Mouse (Mus musculus): ENCODE data around the gene Zfp706. TPM values are rescaled to one million over a fixed set of nuclear protein-coding genes. Genes with fewer than 3 reads are reported as not detected.

Gene Zfp706
- 100 to 1,000 TPM; 203 to 216 TPM for total RNA-seq (2021)
- long read RNA-seq, experiment 1, full-length matches to known transcripts = 277 of 289 reads
- long read RNA-seq, experiment 1, partial matches to known transcripts = 3 of 289 reads
- long read RNA-seq, experiment 1, other reads (novel, unspliced or antisense) = 9 of 289 reads
- long read RNA-seq, experiment 2, full-length matches to known transcripts = 113 of 120 reads
- long read RNA-seq, experiment 2, partial matches to known transcripts = 3 of 120 reads
- long read RNA-seq, experiment 2, other reads (novel, unspliced or antisense) = 4 of 120 reads

DNA sequence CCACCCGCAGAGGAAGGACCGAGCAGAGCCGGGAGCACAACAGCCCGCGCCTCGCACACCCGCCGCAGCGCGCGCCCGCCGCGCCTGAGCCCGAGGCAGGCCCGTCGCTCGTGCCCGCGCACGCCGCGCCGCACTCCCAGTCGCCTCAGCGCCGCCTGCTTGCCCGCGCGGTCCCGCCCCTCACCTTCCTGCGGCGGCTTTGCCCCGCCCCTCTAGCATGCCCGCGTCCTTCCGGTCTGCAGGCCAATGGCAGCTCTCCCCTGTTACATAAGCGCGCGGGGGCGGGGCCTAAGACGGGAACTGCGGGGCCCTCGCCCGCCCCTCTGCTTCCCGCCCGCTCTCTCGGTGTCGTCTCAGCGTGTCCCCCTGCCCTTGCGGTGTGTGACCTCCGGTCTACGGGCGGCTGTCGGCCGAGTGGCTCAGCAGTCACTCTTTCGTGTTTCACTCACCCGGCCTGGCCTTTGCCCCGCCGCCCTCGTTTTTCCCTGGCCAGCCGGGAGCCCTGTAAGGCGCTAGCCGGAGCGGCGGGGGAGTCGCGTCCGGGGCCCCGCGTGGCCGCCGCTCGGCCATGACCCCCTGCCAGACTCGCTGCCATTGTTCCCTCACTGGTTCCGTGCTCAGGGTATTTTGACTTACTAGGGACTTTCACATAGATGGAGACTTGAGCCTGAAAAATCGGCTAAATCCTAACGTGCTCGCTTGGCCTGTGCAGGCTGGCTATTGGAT lies at the start of gene Zfp706:
Gene Zfp706, minus strand, starts transcription at position 541 of the 726 bp plus-strand sequence.
- DNase-seq = peak; percentile 99 to 100

DNA sequence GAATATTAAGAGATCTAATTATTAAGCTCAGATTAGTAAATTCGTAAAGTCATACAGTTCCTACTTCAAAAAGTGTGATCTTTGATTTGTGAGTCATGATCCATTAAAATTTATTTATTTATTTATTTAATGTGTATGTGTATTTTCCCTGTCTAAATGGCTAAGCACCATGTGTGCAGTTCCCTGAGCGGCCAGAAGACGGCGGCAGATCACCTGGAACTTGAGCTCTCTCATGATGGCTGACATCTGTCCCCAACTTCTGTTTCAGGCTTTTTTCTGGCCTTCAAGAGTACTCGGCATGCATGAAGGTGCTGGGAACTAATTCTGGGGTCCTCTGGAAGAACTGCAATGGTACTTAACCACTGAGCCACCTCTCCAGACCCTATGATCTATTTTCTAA lies 47.0 kb upstream of the Zfp706 start:
- DNase-seq = no peak

DNA sequence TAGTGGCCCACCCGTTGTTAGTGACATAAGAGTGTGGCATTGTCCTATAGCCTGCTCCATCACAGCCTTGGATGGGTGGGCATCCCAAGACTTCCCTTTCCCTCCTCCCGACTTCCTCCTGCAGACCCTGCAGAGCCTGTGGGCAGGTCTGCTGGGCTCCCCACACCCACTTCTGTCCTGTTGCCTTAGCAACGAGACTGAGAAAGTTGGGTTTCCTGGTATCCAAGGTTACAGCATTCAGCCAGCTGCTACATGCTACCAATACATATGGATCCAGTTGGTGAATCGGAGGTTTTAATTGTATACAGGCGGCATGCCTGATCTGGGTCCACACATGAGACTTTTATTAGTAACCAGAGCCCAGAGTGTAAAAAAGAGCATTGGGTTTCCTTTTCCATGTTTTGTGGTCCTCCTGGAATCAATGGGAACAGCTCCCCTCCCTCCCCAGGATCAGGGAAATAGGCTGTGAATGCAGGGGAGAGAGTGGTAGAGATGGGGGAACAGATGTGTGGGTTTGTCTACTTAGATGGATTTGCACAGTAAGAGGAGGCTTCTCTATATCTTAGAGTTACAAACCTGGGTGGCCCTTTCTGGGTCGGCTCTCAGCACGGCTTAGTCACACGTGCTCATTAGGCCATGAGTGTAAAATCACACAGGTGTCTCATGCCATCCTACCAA lies 45.7 kb upstream of the Zfp706 start:
- DNase-seq = no peak

DNA sequence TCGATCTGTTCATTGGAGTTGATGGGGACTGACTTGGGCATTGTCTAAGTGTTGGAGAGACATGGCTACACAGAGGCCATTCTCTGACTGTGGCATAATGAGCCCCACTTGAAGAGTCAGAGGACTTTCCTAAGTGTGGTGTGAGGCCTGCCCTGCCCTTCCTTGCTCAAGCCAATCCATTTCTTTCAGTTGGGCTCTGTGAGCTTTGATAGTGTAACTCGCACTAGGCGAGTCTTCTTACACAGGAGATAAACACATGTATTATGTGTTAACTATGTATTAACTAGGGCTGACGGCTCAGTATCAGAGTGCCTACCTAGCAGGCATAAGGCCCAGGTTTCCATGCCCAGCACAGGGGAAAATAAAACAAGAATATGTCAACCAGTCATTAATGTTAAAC lies 39.8 kb upstream of the Zfp706 start:
- no peak for DNase-seq

DNA sequence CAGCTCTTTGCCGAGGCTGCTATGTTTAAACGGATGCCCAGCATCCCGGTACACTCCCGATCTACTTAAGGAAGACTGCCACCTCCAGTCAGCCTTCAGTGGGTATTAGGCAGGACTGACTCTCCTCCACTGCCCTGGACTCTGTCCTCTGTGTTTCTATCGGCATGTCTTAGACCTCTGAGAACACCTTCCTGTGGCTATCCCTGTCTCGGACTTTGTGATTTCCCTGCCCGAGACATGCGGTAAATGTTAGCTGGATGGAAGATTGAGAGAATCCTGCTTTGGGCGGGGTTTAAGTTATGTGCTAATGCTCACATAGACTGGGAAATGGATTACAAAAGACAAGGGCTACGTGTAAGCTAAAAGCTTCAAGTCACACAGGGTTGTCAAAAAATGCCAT lies 39.0 kb upstream of the Zfp706 start:
- no peak for DNase-seq

DNA sequence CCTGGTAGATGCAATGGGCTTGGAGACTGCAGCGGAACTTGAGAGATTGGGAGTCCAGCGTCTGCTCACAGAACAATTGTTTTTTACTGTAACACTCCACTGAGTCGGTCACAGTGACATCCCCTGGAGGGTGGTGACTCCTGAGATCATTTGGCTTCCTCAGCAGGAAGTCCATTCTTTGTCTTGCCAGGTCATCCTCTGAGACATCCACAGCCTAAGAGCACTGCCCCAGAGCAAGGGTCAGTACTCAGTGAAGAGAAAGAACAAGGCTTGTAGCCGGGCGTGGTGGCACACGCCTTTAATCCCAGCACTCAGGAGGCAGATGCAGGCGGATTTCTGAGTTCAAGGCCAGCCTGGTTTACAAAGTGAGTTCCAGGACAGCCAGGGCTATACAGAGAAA lies 38.6 kb upstream of the Zfp706 start:
- DNase-seq = peak in 1 of 2 experiments; percentile 11

DNA sequence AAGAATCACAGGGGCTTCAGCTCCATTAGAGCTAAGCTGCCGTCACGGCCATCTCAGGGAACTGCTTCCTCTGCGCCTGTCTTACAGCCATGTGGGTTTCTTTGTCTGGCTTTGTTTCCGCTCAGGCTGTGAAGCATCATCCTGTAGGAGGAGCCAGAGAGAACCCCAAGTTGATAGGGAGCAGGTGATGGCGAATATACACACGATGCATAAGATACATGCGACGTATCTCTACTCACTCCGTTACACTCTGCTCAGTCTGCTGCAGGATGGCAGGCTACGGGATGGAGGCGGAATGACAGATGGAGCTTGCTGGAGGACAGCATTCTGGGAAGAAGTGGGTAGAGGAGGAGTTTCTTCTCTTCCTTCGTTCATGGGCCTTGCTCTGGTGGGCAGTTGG lies 37.9 kb upstream of the Zfp706 start:
- no peak for DNase-seq

DNA sequence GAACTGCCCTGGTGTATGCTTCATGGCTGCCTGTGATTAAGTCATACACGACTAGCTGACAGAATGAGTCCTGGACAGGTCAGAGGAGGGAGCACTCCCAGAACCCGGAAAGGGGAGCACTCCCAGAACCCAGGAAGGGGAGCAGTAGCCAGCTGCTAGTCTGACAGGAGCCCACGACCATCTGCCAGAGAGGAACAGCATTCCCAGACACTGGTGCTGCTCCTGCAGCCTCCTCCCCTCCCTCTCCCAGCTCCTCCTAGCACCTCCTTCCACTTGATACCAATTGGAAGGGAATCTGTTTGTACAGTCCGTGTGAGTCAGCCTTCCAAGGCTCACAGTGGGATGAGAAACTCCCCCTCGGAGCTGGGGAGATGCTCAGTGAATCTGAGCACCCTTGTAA lies 35.0 kb upstream of the Zfp706 start:
- DNase-seq = no peak

DNA sequence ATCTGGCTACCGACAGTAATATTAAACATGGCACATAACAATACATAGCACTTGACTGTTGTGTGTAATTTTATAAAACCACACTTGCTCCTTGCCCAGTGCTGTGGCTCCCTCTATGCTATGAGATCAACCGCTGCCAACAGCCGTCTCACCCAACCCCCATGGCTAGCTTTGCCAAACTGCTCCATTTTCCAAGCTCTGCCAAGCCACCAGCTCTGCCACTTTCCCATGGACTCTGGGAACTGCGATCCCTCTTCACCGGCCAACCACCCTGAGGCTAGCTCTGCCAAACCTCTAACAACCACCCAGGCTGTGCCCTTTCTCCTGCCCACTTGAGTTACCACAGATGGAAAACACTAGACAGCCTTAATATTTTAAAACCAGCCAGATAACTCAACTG lies 33.6 kb upstream of the Zfp706 start:
- peak; percentile 11 to 43 for DNase-seq

DNA sequence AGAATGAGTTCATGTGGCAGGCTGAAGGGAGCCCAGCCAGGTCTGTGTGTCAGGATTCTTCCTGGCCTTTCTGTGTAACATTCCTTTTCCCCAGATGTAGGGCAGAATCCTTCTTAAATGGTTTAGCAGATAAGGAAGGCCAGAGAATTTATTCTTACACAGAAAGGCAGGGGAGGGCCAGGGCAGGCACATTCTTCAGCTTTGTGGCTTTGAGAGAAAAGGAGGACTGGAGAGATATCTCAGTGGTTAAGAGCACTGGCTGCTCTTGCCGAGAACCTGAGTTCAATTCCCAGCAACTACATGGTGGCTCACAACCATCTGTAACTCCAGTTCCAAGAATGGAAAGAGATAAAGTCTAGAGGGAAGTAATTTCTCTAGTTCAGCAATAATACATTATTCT lies 31.1 kb upstream of the Zfp706 start:
- DNase-seq = no peak

DNA sequence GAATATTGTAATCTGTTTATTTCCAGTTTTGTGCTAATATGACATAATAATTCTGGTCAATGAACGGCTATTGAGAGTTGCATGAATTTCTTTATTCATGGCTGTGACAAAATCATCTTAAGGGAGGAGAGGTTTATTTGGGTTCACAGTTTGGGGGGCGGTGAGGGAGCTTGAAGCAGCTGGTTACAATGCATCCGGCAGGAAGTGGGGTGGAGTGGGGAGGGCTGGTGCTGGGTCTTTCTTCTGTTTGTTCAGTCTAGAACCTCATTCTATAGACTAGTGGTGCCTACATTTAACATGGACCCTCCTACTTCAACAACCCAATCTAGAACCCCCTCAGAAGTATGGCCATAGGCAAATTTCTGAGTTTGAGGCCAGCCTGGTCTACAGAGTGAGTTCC lies 30.1 kb upstream of the Zfp706 start:
- DNase-seq = no peak

DNA sequence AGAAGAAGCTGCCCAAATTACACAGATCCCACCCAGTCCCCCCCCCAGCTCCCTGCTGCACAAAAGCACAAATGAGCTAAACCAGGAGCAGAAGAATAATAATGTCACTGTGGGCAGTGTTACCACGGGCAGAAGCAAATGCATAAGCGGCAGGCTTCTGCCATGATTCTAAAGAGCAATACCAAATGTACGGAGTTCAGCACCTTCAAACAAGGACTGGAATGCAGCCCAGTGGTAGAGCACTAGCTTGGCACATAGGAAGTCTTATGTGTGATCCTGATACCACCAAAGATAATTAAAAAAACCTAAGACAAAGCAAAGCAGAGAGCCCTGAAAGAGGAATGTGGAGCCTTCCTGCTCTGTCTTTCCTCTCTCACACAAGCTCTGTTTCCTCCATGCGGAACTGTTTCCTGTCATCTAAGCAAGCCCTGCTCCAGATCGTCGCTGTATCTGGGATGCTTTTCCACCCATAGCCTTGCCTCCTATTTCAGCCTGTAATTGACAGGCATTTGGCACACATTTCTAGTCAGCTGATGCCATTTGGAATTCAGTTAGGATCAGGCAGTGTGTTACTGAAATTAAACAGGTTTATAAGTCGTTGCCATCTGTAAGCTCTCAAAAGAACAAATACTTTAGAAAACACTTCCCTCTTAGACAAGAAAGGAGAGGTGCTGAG lies 29.0 kb upstream of the Zfp706 start:
- no peak for DNase-seq

DNA sequence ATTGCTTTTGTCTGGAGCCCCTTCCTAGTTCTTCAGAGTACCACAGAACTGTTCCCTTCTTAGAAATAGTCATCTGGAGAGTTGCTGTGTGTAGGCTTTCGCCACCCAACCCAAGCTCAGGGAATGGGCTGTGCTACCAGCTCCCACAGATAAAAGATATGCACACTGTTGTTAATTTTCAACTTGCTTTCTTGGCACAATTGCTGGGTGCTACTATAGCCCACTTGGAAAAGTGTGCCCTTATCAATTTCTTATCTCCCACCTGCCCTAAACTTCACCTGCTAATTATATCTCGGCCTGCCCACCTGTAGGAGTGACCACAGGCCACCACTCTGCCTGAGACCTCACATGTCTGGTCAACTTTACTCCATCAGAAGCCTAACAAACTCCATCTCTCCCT lies 26.6 kb upstream of the Zfp706 start:
- no peak for DNase-seq

DNA sequence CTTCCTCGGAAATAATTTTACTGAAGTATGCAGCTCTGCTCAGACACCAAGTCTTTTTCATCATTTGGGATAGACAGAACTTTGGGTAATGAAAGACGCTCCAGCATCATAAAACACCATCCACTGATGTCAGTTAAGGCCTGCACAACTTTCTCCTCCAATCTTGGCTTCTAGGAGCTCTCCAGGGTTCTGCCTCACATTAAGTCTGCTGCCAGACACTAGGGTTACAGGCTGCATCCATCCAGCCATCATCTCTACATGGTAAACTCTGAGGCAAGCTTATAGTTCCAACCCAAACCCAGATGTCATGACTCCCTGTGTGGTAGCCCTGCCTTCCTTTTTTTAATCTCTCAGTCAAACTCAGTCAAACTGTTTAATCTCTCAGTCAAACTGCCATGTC lies 25.9 kb upstream of the Zfp706 start:
- no peak for DNase-seq

DNA sequence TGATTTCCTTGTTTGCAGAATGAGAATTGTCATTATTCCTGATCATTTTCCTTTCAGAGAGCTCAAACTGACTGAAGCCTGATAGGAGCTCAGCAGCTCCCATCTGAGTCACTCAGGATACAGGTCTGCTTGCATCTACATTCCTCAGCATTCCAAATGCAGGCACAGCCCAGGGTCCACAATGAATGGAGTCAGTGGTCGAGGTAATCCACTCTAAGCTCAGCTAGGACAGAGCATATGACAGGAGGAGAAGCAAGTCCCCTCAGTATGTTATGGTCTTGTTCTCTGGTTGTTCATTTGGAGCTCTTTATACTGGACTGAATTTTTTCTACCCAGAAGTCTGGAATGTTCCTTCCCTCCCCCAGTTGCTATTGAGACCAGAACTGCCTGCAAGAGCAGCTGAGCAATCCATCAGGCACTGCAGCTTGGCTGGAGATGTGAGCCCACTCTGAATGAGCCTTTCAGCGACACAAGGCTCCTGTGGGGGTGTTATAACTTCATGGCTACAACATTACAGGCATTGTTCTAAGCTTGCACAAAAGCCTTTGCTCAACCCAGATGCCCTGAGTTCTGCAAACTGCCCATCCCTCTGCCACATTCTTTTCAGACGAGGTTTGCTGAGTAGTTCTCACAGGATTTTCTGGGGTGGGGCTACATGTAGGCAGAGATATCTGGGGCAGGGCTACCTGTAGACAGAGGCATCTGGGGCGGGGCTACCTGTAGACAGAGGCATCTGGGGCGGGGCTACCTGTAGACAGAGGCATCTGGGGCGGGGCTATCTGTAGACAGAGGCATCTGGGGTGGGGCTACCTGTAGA lies 24.0 kb upstream of the Zfp706 start:
- DNase-seq = no peak

DNA sequence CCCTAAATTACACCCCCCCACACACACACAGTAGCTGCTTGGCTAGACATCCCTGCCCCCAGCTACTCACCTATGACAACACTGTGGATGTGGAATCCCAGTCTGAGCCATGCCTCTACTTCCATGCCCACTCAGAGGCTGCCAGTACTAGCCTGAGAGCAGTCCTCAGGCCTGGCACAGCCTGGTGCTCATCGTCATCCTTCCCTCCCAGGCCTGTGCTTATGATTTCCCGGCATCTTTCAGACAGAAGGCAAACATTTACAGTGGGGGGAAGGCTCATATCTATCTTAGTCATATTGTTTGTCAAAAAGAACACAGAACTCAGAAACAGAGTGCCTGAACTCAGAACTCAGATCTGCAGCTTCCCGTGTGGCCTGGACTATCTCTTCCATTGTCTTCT lies 23.4 kb upstream of the Zfp706 start:
- no peak for DNase-seq

DNA sequence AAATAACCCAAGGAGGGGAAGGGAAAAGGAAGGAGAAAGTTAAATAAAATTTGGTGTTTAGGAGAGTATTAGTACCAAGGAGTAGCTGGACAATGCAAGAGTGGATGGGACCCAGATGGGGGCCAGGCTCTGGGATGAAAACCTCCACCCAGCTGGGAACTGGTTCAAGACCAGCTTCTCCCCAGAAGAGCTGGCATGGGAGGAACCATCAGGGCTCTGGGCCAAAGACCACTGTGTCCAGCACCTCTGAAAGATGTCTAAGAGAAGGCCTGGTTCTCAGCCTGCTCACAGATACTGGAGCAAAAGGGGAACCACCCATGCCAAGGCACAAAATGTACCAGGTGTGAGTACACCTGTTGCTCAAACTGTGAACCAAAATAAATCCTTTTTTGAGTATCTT lies 20.4 kb upstream of the Zfp706 start:
- no peak for DNase-seq

DNA sequence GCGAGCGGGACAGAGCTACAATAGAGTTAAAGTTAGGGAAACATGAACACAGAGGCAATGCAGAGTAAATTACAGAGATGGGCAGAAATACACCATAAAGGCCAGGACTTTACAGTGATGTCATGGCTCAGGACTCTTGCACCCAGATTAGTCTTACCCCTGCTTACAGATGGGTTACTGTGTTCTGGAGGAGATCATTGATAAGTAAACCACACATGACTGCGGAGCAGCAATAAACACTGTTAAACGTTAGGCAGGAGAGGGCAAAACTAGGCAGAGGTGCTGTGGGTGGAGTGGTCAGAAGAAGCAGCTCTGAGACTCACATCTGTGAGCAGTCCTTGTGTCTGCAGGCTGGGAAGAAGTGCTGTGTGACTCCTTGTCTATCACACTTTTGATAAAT lies 18.9 kb upstream of the Zfp706 start:
- no peak for DNase-seq

DNA sequence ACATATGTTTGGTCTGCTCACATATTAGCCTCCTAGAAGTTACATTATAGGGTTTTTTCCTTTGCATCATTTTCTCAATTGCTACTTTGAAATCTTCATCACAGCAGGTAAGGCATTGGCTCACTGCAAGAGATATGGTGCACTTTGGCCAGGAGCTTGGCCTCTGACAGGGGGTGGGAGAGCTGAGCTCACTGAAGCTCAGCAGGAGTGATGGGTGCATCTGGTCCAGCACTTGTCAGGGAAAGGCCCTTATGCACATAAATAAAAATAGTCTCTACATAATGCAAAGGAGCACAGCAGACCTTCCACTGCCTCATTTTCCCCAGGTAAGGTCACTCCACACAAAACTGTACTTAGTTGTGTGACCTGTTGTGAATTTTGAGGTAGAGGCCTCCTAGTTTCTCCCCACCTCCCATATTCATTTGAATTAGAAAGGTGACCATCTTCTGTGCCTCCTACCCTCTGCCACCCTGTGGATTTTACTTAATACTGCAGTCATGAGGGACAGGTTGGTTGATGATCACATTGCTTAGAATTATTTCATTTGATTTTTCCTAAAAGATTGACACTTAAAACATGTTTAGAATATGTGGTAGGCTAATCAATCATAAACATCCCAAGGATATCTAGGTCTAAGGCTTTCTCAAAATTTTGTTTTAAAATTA lies 13.1 kb upstream of the Zfp706 start:
- DNase-seq = no peak

DNA sequence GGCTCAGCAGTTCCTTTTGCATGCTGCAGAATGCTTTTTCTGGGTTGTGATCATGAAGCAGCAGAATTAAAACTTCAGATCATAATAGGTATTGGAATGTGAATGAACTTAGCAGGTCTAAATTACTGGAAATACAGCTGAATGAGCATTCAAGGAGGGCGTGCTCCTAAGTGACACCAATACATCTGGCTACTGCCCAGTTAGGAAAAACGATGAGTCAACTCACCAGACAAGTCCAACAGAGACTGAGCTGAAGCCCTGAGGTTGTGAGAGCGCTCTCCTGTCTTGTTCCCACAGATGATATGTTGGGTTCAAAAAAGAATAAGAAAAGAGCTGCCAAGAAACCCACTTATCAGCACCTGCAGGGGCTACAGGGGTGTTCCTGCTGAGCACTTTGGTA lies 11.9 kb upstream of the Zfp706 start:
- peak in 1 of 2 experiments; percentile 30 for DNase-seq

DNA sequence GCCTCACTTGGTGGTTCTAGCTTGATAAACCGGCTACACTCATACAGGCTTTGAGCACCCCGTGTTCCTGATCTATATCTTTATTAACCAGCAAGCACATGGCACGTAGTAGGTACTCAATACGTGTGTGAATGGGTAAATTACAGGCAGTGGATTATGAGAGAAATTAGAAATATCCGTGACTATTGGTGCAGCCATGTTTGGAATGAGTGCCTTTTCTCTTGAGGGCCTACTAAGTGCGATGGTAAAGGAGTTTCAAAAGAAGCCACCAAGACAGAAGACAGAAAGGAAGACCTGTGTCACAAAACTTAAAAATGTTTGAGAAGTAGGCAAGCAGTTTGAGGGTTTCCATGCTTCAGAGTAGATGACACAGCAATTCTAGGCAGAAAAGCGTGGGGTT lies 4.3 kb upstream of the Zfp706 start:
- DNase-seq = no peak

All from adrenal gland, postnatal 36 days (tissue).